Mouse (Mus musculus) lung, adult 2 months (tissue): ENCODE results near the gene Pkn2.

Source experiments
- CTCF ChIP-seq: fragments of 200-500 bp; IDR thresholded peaks from 2 replicates; pipeline ENCODE4 v1.5.1; 2011; ENCODE audit warnings: mild to moderate bottlenecking, low read length, control low read depth; ENCODE audit not compliant: insufficient read depth
- POLR2A ChIP-seq: fragments of 200-500 bp; IDR thresholded peaks from 2 replicates; pipeline ENCODE4 v1.6.1; 2011; ENCODE audit warnings: low read depth, mild to moderate bottlenecking, control low read depth, low read length, borderline replicate concordance; ENCODE audit errors: extremely low read depth

DNA sequence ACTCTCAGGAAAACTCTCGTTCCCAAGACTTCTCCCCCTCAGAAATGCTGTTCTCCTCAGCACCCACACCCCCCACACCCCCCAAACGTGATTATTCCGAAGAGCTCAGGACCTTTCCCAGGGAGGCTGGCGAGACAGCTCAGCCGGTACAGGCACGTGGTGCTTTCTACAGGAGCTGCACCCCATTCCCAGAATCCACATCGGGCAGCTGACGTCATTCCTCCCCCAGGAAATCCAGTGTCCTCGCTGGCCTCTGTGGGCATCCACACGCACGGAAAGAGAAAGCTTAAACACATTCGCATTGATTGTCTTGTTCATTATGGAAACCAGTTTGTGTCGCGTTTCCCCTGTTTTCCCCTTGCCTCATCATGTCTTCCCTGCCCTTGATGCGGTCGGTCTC is 132.7 kb downstream of the Pkn2 start:
- TF ChIP-seq CTCF (no peak), POLR2A (no peak)
